Mouse (Mus musculus): ENCODE measurements around the gene Olfr1490.
"Not testable (repeated sequence)": the region's sequence is repeated elsewhere in the genome, so short reads cannot be mapped to it uniquely, and the experiment has no call there.

Gene Olfr1490

GRCm38 (mm10) chr19:13650791-13651190, at the start of gene Olfr1490:
Gene Olfr1490, plus strand, starts transcription at chr19:13651091.
- no peak for DNase-seq (ENCODE audit: low read depth)

GRCm38 (mm10) chr19:13617075-13617474, 33.8 kb upstream of the Olfr1490 start, which contains the start of gene Olfr1487:
Gene Olfr1487, plus strand, starts transcription at chr19:13617375.
- DNase-seq (ENCODE audit: low read depth), result not testable (repeated sequence)

- no peak for DNase-seq (ENCODE audit: low read depth)
Observed at GRCm38 (mm10) chr19:13631321-13631720, 19.6 kb upstream of the Olfr1490 start, which contains the start of gene Olfr1489. Gene Olfr1489, plus strand, starts transcription at chr19:13631621.

- no peak for DNase-seq (ENCODE audit: low read depth)
Observed at GRCm38 (mm10) chr19:13696968-13697367, 46.1 kb downstream of the Olfr1490 start, which contains the start of gene Olfr1491. Gene Olfr1491, plus strand, starts transcription at chr19:13697268.

Measured in induced T-regulatory cell, adult 2 months (primary cell).